Comparison of ENCODE assay signal across 9 mouse cellular contexts in genomic region chr3:90264687-90265033, GRCm38 (mm10). TPM values are rescaled to one million over a fixed set of nuclear protein-coding genes. Genes with fewer than 3 reads are reported as not detected.
DNase-seq lines count a peak whose midpoint lies in the region; ATAC-seq and TF ChIP-seq lines count a peak whose summit lies in the region.
"Had no signal": no experiment of that assay in that cellular context is flagged by ENCODE, and none has a peak within 500 bp of the region (broad histone marks: within the 10 kb centered on the region; RNA-seq: fewer than 3 reads in every experiment).

No protein-coding gene starts in this region.

- ATAC-seq in heart, embryonic 16.5 days (replicated peaks; ENCODE audit: extremely low read depth, insufficient read depth, low FRiP score), result no peak
- ATAC-seq in hindbrain, embryonic 13.5 days (ENCODE audit: low FRiP score), result no peak
- ATAC-seq in midbrain, embryonic 14.5 days (ENCODE audit: low FRiP score, low TSS enrichment), result no peak

- no peaks in the 10 kb centered on the region for H3K27me3 ChIP-seq in heart, embryonic 16.5 days (ENCODE audit: control insufficient read depth, insufficient read depth, low read length)
- H3K27me3 ChIP-seq in hindbrain, embryonic 13.5 days, result no peaks in the 10 kb centered on the region
- H3K27me3 ChIP-seq in midbrain, embryonic 14.5 days (ENCODE audit: control insufficient read depth, insufficient read depth, low read length), result no peaks in the 10 kb centered on the region
- H3K27me3 ChIP-seq: Patski had no signal

- intact Hi-C loops in heart, postnatal 36 days (cut with DNase I), result loop anchor here (1.0 to 5.0 kb wide), 4 partner anchors 28 to 203 kb away; partner anchors contain the start of gene Npr1

- peak overlapping the region; percentile 96 for H3K9ac ChIP-seq in heart, embryonic 16.5 days (ENCODE audit: low read length)
- H3K9ac ChIP-seq in hindbrain, embryonic 13.5 days, result peak overlapping the region; percentile 90
- H3K9ac ChIP-seq in midbrain, embryonic 14.5 days (replicated peaks; ENCODE audit: low read length), result peak overlapping the region; percentile 96

- H3K4me3 ChIP-seq in heart, embryonic 16.5 days (ENCODE audit: low read length), result peak overlapping the region; percentile 81
- peak overlapping the region; percentile 69 for H3K4me3 ChIP-seq in bone marrow, adult 2 months (replicated peaks; ENCODE audit: control insufficient read depth, low read depth, low read length)
- H3K4me3 ChIP-seq in hindbrain, embryonic 13.5 days, result peak overlapping the region; percentile 82
- peak overlapping the region; percentile 88 for H3K4me3 ChIP-seq in midbrain, embryonic 14.5 days (replicated peaks; ENCODE audit: low read depth, low read length)

- peak overlapping the region; percentile 99 for H3K27ac ChIP-seq in heart, embryonic 16.5 days (ENCODE audit: low read length)
- H3K27ac ChIP-seq in bone marrow, adult 2 months (ENCODE audit: control insufficient read depth, insufficient read depth, low read depth, low read length, poor library complexity), result peak overlapping the region; percentile 99
- peak overlapping the region; percentile 96 for H3K27ac ChIP-seq in hindbrain, embryonic 13.5 days
- H3K27ac ChIP-seq in midbrain, embryonic 14.5 days (replicated peaks; ENCODE audit: low read depth, low read length), result peak overlapping the region; percentile 94

- DNase-seq in heart, postnatal 36 days, result no peak
- no peak for DNase-seq in midbrain, embryonic 14.5 days
- DNase-seq in thymus, postnatal 14 days, result no peak
- no peak for DNase-seq in urinary bladder, adult 18-20 months (ENCODE audit: low spot score in 2 of 2)
- no peak for DNase-seq in testis, postnatal 14 days (ENCODE audit: low spot score)

- peaks cover 37% of the 10 kb centered on the region for H3K36me3 ChIP-seq in heart, embryonic 16.5 days (ENCODE audit: control insufficient read depth, insufficient read depth)
- peaks cover 45% of the 10 kb centered on the region for H3K36me3 ChIP-seq in hindbrain, embryonic 13.5 days
- H3K36me3 ChIP-seq in midbrain, embryonic 14.5 days (ENCODE audit: control insufficient read depth, insufficient read depth, low read length), result peaks cover 46% of the 10 kb centered on the region

- 33% methylated on average over 10 of the region's 10 CpGs for WGBS in heart, embryonic 16.5 days
- WGBS in bone marrow, adult 2 months, result 10% methylated on average over 10 of the region's 10 CpGs
- 35% methylated on average over 10 of the region's 10 CpGs for WGBS in hindbrain, embryonic 13.5 days
- 36% methylated on average over 10 of the region's 10 CpGs for WGBS in midbrain, embryonic 14.5 days

- peaks cover 16% of the 10 kb centered on the region for H3K4me1 ChIP-seq in heart, embryonic 16.5 days (ENCODE audit: control insufficient read depth, insufficient read depth, low read length)
- peaks cover 3% of the 10 kb centered on the region; the same call in 1 of the 2 replicates for H3K4me1 ChIP-seq in bone marrow, adult 2 months (ENCODE audit: control insufficient read depth, insufficient read depth, low read length)
- H3K4me1 ChIP-seq in hindbrain, embryonic 13.5 days (replicated peaks), result peaks cover 14% of the 10 kb centered on the region
- peaks cover 9% of the 10 kb centered on the region for H3K4me1 ChIP-seq in midbrain, embryonic 14.5 days (ENCODE audit: control insufficient read depth, insufficient read depth, low read length)

- TF ChIP-seq CTCF in bone marrow, adult 2 months (IDR thresholded peaks at IDR 0.05; ENCODE audit: control insufficient read depth, insufficient read depth, low read length), result no peak

- peak overlapping the region; percentile 88 for H3K4me2 ChIP-seq in heart, embryonic 16.5 days (ENCODE audit: low read depth, low read length)
- H3K4me2 ChIP-seq in hindbrain, embryonic 13.5 days, result peak overlapping the region; percentile 83
- H3K4me2 ChIP-seq in midbrain, embryonic 14.5 days (ENCODE audit: low read length), result peak overlapping the region; percentile 93

- H3K9me3 ChIP-seq in heart, embryonic 16.5 days (replicated peaks; ENCODE audit: control insufficient read depth, low read length), result no peaks in the 10 kb centered on the region
- no peaks in the 10 kb centered on the region for H3K9me3 ChIP-seq in hindbrain, embryonic 13.5 days
- H3K9me3 ChIP-seq in midbrain, embryonic 14.5 days (ENCODE audit: control insufficient read depth, low read length), result no peaks in the 10 kb centered on the region

- no peak for TF ChIP-seq POLR2A in bone marrow, adult 2 months (IDR thresholded peaks at IDR 0.05; ENCODE audit: borderline replicate concordance, control insufficient read depth, low read depth, low read length)

RNA-seq across cellular contexts. Expression of gene Dennd4b, which starts 0.3 kb away (rescaled TPM):
- 7.1 and 7.4 TPM in 2 replicates for polyA plus RNA-seq in heart, embryonic 16.5 days (2015; fragmentation: Nextera tagmentation; extraction: Ambion mirVana)
- total RNA-seq in heart, postnatal 36 days (2021), result 10 to 100 TPM; 34.0 to 34.5 TPM
- polyA plus RNA-seq in bone marrow, adult 2 months (2011; ENCODE audit: insufficient read depth, insufficient read length, low replicate concordance, missing spikeins), result 24.7 and 68.6 TPM in 2 replicates
- polyA plus RNA-seq in hindbrain, embryonic 13.5 days (2015; fragmentation: Nextera tagmentation; extraction: Ambion mirVana), result 4.6 and 5.7 TPM in 2 replicates
- 7.3 and 7.6 TPM in 2 replicates for polyA plus RNA-seq in midbrain, embryonic 14.5 days (2014; fragmentation: Nextera tagmentation; extraction: Ambion mirVana)

RNA-seq across cellular contexts. Expression of gene Crtc2, which starts 10.7 kb away (rescaled TPM):
- polyA plus RNA-seq in heart, embryonic 16.5 days (2015; fragmentation: Nextera tagmentation; extraction: Ambion mirVana), result 12.2 and 13.9 TPM in 2 replicates
- total RNA-seq in heart, postnatal 36 days (2021), result 10 to 100 TPM; 18.2 to 20.8 TPM
- polyA plus RNA-seq in bone marrow, adult 2 months (2011; ENCODE audit: insufficient read depth, insufficient read length, low replicate concordance, missing spikeins), result 45.5 and 67.3 TPM in 2 replicates
- 18.8 and 19.8 TPM in 2 replicates for polyA plus RNA-seq in hindbrain, embryonic 13.5 days (2015; fragmentation: Nextera tagmentation; extraction: Ambion mirVana)
- polyA plus RNA-seq in midbrain, embryonic 14.5 days (2014; fragmentation: Nextera tagmentation; extraction: Ambion mirVana), result 11.4 and 12.9 TPM in 2 replicates

RNA-seq across cellular contexts. Expression of gene Slc39a1, which starts 16.7 kb away (rescaled TPM):
- 61.5 and 86.3 TPM in 2 replicates for polyA plus RNA-seq in heart, embryonic 16.5 days (2015; fragmentation: Nextera tagmentation; extraction: Ambion mirVana)
- total RNA-seq in heart, postnatal 36 days (2021), result 10 to 100 TPM; 82.5 to 90.4 TPM
- polyA plus RNA-seq in bone marrow, adult 2 months (2011; ENCODE audit: insufficient read depth, insufficient read length, low replicate concordance, missing spikeins), result 11.6 and 29.3 TPM in 2 replicates
- 52.7 and 54.9 TPM in 2 replicates for polyA plus RNA-seq in hindbrain, embryonic 13.5 days (2015; fragmentation: Nextera tagmentation; extraction: Ambion mirVana)
- polyA plus RNA-seq in midbrain, embryonic 14.5 days (2014; fragmentation: Nextera tagmentation; extraction: Ambion mirVana), result 44.0 and 46.6 TPM in 2 replicates

RNA-seq across cellular contexts. Expression of gene Creb3l4, which starts 21.3 kb away (rescaled TPM):
- 2.2 and 3.1 TPM in 2 replicates for polyA plus RNA-seq in heart, embryonic 16.5 days (2015; fragmentation: Nextera tagmentation; extraction: Ambion mirVana)
- not detected for total RNA-seq in heart, postnatal 36 days (2021)
- polyA plus RNA-seq in bone marrow, adult 2 months (2011; ENCODE audit: insufficient read depth, insufficient read length, low replicate concordance, missing spikeins), result not detected in 2 replicates
- 3.0 TPM in 2 replicates for polyA plus RNA-seq in hindbrain, embryonic 13.5 days (2015; fragmentation: Nextera tagmentation; extraction: Ambion mirVana)
- 2.1 and 2.7 TPM in 2 replicates for polyA plus RNA-seq in midbrain, embryonic 14.5 days (2014; fragmentation: Nextera tagmentation; extraction: Ambion mirVana)

RNA-seq across cellular contexts. Expression of gene Gatad2b, which starts 28.3 kb away (rescaled TPM):
- polyA plus RNA-seq in heart, embryonic 16.5 days (2015; fragmentation: Nextera tagmentation; extraction: Ambion mirVana), result 8.4 and 8.7 TPM in 2 replicates
- 10 to 100 TPM; 50.1 to 50.7 TPM for total RNA-seq in heart, postnatal 36 days (2021)
- 13.9 and 17.5 TPM in 2 replicates for polyA plus RNA-seq in bone marrow, adult 2 months (2011; ENCODE audit: insufficient read depth, insufficient read length, low replicate concordance, missing spikeins)
- polyA plus RNA-seq in hindbrain, embryonic 13.5 days (2015; fragmentation: Nextera tagmentation; extraction: Ambion mirVana), result 16.0 and 17.0 TPM in 2 replicates
- polyA plus RNA-seq in midbrain, embryonic 14.5 days (2014; fragmentation: Nextera tagmentation; extraction: Ambion mirVana), result 16.0 and 22.9 TPM in 2 replicates
